Mouse (Mus musculus): ENCODE results near the gene Dcbld2.

DNA sequence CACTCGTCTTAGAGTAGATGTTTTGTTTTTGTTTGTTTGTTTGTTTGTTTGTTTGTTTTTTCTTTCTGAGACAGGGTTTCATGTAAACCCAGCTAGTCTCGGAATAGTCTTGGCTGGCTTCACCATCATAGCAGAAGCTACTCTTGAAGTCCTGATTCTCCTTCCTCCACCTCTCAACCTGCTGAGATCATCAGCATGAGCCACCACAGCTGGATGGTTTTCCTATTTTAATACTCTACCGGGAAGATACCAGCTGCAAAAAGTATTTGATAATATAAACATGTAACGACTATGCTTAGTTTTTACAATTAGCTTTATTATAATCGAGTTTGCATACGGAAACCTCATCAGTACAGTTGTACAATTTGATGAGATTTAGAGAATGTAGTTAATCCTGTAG lies 94.3 kb downstream of the Dcbld2 start:
- TF ChIP-seq CTCF (conservative IDR thresholded peaks at IDR 0.05; ENCODE audit: low read length) = no peak
- TF ChIP-seq NANOG (IDR thresholded peaks at IDR 0.05; ENCODE audit: borderline replicate concordance, low read length) = no peak
- no peak for TF ChIP-seq POU5F1 (IDR thresholded peaks at IDR 0.05; ENCODE audit: borderline replicate concordance, low read length)

Data from E14TG2a.4 (cell line).